Mouse (Mus musculus): ENCODE measurements around the gene Cpe.

Gene Cpe

DNA sequence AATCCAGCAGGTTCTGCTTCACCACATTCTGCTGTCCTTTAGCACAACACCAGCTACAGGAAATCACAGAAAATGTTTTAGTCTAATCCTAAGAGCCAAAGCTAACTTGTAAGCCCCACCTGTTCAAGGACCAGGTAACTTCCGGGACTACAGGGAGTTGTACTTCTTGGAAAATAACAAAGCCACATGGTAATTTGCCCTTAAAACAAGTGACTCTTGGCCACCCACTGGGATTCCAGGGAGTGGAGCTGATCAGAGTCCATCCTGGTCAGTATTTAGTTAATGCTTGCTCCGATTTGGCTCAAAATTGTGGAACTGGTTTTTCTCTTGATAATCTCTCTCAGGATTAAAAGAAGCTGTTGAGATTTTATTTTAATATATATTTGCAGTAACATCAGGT, 61.1 kb downstream of the Cpe start:
- no peak for DNase-seq

GRCm38 (mm10) chr8:64629034-64629760, 63.7 kb downstream of the Cpe start:
- DNase-seq = no peak

GRCm38 (mm10) chr8:64628039-64628438, 64.8 kb downstream of the Cpe start:
- no peak for DNase-seq

DNA sequence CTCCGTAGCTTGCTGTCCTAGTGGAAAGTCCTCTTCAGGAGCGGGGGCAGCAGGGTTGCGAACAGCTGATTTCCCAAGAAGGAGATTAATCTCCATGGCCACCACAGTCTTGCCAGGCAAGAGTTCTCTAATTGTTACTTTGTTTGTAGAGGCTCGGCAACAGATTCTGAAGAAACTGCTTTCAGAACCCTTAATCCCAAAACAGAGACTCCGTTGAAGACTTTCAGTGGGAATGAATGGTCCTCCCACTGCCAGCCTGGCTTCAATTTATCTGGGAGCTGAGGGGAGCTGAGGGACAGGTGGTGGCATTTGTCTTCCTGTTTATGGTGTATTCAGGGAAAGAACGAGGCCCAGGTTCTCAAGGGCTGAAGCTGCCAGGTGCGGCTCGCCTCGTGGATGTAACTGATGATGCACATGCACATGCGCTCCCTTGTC, 68.2 kb downstream of the Cpe start:
- no peak for DNase-seq

DNA sequence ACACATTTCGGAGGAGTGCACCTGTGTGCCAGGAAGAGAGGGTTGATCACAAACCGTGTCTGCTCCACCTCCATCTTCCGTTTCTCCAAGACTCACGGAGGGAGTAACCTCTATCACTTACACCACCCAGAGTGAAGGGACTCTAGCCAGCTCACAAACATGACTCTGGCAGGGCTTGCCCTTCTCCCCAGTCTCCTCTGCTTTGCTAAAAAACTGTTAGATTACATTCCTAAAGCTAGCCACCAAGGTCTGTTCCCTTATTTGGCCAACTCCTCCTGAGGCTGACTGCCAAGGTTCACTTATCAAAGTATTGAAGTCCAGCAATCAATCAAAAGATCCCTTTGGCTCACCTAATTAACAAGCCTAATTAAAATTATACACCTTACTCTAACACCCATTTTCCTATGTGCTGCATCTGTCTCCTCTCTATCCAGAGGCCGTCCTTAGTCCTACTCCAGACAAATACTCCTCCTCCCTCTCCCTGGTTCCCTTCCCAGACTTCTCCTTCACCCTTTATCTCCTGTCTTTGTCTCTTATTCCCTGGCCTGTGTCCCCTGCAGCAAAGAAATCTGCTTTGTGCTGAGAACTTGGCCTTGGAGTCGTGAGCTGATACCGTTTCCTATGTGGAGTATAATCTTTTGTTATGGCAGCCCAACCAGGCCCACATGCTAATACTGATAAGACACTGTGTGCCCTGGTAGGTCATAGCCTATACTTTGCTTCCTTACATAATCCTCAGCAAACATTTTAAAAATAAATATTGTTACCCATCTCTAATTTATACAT, 72.3 kb downstream of the Cpe start:
- DNase-seq = no peak

DNA sequence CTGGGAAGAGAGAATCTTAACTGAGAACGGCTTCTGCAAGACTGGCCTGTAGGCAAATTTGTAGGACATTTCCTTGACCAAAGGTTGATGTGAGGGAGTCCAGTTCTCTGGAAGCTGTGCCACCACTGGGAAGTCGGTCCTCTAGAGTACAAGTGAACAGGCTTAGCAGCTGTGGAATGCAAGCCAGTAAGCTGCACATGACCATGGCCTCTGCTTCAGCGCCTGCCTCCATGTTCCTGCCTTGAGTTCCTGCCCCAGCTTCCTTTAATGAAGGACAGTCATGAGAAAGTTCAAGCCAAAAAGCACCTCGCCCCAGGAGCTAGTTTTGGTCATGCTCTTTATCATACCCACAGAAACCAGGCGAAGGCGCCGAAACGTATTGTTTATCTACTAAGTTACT, 73.2 kb downstream of the Cpe start:
- DNase-seq = no peak

DNA sequence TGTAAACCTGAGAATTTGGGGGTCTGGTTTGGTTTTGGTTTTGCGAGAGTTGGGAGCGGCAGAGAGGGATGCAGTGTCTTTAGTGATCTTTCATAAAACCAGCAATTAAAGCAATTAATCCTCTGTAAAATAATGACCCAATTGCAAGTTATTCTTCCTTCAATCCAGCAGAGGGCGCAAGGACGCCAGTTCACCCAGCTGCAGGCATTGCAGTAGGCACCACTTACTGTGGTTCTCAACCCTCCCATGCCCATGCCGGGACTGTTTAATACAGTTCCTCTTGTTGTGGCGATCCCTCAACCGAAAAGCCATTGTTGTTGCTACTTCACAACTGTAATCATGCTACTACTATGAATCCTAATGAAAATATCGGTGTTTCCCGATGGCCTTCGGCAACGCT, 74.2 kb downstream of the Cpe start:
- DNase-seq = peak; percentile 49

DNA sequence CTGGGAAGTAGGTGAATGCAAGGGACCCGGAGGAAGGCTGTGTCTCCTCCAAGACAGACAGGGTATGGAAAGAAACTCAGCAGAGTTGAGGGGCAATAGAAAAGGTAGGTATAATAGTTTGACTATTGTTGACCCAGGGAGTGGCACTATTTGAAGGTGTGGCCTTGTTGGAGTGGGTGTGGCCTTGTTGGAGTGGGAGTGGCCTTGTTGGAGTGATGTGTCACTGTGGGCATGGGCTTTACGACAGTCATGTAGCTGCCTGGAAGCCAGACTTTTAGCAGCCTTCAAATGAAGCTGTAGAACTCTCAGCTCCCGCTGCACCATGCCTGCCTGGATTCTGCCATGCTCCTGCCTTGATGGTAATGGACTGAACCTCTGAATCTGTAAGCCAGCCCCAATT, 76.3 kb downstream of the Cpe start:
- DNase-seq = no peak

DNA sequence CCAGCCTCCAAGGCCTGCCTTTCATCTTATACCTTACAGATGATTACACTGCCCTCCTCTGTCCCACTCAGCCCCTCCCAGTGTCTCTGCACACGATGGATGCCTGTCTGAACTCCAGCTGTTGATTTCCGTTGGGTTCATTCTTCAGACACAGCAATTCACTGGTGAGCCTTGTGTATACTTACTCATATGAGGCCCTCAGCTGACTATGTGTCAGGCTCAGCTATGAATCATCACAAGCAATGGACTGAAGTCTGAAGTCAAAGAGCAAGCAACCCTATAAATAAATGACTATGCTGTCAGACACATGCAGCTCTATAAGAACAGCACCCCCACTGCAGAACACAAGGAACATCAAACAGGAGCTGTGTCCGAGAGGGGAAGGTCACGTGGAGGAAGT, 77.4 kb downstream of the Cpe start:
- no peak for DNase-seq

- DNase-seq = no peak
Measured at GRCm38 (mm10) chr8:64613663-64614062, 79.2 kb downstream of the Cpe start.

GRCm38 (mm10) chr8:64611210-64611974, 81.5 kb downstream of the Cpe start:
- no peak for DNase-seq

GRCm38 (mm10) chr8:64608931-64609330, 83.9 kb downstream of the Cpe start:
- DNase-seq = no peak

GRCm38 (mm10) chr8:64606015-64606414, 86.8 kb downstream of the Cpe start:
- DNase-seq = no peak

DNA sequence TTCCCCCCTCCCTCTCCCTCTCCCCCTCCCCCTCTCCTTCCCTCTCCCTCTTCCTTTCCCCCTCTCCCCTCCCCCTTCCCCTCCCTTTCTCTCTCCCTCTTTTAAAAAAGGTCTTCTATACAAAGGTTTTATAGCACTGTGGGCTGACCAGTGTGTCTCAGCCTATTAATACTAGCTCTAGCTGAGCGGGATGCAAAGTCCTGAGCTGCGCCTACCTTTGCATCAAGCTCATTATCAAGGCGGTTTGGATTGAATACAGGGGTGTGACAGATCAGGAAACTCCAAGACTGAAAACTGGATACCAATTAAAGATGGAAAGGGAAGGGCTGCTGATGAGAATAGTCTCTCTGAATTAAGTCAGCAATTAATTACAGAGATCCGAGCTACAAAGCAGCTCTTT, 94.6 kb downstream of the Cpe start:
- no peak for DNase-seq

GRCm38 (mm10) chr8:64597042-64597970, 95.5 kb downstream of the Cpe start:
- DNase-seq = peak; percentile 81

DNA sequence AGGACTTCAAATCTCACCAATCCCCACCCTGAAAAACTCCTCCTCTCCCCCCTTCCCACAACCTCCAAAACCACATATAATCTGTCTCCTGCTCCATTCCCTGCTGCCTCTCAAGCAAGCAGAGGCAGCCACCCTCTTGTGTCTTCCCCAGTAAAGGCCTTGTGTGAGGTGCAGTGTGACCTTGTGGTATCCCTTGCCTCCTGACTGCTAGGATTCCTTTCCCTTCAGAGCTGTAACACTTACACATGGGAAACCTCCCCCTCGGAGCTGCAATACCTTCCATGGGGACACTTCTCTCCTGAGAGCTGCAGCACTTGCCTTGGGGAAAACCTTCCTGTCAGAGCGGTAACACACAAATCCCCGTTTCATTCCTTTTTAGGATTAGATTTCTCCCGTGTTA, 96.5 kb downstream of the Cpe start:
- DNase-seq = no peak

- no peak for DNase-seq
Measured at GRCm38 (mm10) chr8:64590456-64590855, 102.4 kb downstream of the Cpe start.

GRCm38 (mm10) chr8:64582887-64583286, 110.0 kb downstream of the Cpe start:
- DNase-seq = no peak

- DNase-seq = no peak
Measured at GRCm38 (mm10) chr8:64578221-64578620, 114.6 kb downstream of the Cpe start.

DNA sequence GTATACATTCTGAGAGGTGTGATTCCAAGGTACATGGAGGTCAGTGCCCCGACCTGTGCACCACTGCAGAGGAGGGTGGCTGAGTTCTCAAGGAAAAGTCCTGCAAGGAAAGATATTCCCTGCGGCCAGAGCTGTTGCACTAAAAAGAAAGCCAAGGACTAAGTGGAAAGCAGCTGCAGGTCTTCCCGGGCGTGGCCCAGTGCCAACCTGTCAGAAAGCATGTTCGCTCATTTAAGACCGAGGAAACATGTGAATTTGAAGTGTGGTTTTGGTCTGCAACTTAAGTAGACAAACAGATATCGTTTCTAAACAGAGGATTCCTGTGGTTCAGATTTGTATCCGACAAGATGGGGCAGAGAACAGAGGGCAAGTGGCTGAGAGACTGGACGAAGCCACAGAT, 117.9 kb downstream of the Cpe start:
- DNase-seq = no peak

- peak; percentile 52 for DNase-seq
Measured at GRCm38 (mm10) chr8:64548054-64548850, 144.6 kb downstream of the Cpe start.

DNA sequence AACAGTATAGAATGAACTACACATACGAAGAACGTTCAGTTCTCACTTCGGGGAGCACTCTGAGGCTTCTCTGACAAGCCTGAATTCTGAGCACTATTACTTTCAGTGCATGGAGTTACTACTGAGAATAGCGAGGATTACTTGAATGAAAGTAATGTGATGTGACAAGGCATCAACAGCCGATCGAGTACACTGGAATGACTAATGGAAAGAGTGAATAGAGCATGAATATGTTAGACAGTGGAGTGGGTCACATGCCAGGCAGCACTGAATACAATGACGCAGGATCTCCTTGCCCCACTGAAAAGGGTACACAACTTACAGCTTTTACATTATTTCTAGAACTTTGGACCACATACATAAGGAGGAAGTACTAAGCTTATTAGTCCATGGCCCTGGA, 149.4 kb downstream of the Cpe start:
- no peak for DNase-seq

All from lung, postnatal 36 days (tissue).